Mouse (Mus musculus): ENCODE data around the gene Zcchc10. TPM values are rescaled to one million over a fixed set of nuclear protein-coding genes. Genes with fewer than 3 reads are reported as not detected.

The Zcchc10 gene
- polyA plus RNA-seq (2014; fragmentation: Illumina TruSeq; extraction: RNeasy Lipid Tissue Mini Kit (QIAGEN cat#74804); ENCODE audit: low read depth, low replicate concordance), result 10.5 TPM

DNA sequence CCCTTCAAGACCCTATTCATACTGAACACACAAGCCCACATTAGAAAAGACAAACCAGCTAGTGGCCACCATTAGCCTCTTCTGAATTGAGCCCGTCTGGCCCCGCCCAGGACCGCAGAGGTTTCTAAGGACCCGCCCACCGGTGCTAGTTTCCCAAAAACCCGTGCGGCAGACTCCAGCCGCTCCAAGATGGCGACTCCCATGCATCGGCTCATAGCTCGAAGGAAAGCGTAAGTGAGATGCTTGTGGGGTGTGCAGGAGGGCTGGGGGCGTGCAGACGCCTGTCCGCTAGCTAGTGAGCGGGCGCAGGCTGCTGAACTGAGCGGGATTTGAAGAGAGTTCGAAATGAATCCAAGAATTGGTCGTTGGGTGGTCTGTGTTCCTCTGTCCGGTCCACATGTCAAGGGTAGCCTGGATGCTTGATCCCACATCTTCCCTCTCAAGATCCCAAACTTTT lies at the start of gene Zcchc10:
TSS of gene Zcchc10 (plus strand) at position 168 of the 457 bp plus-strand sequence.

DNA sequence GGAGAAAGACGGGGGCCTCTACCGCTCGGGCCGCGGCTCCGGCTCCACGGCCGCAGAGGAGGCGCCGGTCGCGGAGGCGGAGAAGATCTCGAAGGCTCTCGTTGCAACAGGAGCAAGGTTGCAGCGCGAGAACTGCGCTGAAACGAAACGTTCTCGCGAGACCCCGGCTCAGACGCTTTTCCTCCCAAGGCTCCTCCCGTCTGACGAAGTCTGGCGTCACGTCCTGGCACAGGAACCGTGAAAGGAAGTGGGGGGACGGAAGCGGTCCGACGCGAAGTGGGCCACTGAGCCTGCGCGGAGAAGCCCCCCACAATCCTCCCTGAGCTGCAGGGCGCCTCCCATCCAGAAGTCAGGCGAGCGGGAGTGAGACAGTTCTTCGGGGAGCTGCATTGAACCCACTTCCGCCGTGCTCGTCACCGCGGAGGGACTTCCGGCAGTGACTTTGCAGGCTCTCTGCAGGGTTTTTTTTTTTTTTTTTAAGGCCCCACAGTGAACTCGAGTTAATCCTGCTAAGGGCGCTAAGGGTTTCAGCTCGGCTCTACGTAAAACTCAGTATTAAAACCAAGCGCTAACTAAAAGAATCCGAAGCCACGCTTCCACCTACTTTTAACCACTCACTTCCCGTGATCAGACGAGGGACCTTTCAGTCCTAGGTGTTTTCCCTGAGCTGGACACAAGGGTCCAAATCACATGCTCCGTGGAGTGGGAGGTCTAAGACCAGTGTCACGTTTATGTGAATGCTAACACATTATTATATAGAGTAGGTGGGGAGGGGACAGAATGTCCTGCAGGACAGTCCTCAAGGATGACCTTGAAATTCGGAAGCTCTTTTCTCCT lies 23.9 kb upstream of the Zcchc10 start, which contains the start of gene Hspa4:
TSS of gene Hspa4 (minus strand) at position 128 of the 837 bp plus-strand sequence.

DNA sequence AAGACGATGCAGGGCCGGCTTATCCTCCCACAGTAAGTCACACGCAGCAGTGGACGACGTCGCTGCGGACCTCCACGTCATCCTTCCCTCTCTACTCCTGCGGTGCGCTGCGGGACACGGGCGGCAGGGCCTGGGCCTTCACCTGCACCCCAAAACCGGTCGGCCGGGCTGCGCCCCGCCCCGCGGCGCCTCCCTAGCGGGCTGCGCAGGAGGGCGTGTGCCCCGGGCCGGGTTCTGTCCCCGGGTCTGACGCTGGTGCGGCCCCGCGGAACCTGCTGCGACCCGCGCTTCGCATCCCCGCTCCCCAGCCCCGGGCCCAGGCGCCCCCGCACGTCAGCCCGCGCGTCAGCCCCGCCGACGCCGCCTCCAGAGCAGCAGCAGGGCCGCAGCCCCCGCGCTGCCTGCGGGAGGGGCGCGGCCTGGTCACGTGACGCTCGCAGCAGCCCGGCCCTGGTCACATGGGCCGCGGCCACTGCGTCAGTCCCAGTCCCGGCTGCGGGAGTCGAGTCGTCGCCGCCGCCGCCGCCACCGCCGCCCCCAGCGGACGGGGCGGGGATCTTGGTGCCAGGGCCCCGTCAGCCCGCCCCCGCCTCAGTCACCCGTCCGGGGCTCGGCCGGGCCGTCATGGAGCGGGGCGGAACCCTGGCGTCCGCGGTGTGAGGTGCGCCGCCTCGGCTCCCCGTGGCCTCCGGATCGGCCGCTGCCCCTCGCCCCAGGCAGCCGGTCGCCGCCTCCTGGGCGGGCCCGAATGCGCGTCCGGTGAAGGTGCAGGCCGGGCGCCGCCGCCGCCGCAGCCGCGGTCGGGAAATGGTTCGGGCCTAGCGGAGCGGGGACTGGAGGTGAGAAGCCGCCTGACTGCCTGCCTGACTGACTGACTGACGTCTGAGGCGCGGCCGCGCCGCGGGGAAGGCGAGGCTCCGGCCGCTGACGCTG lies 26.1 kb downstream of the Zcchc10 start, which contains the start of gene Aff4:
TSS of gene Aff4 (plus strand) at position 543 of the 933 bp plus-strand sequence.

Other genes with a start within 250 kb of the Zcchc10 start
- 116 TPM for gene Hspa4, start 24.2 kb upstream of the Zcchc10 start, polyA plus RNA-seq (2014; fragmentation: Illumina TruSeq; extraction: RNeasy Lipid Tissue Mini Kit (QIAGEN cat#74804); ENCODE audit: low read depth, low replicate concordance)
- gene Aff4, start 26.2 kb downstream of the Zcchc10 start, polyA plus RNA-seq (2014; fragmentation: Illumina TruSeq; extraction: RNeasy Lipid Tissue Mini Kit (QIAGEN cat#74804); ENCODE audit: low read depth, low replicate concordance), result 29.2 TPM
- gene Leap2, start 98.5 kb downstream of the Zcchc10 start, polyA plus RNA-seq (2014; fragmentation: Illumina TruSeq; extraction: RNeasy Lipid Tissue Mini Kit (QIAGEN cat#74804); ENCODE audit: low read depth, low replicate concordance), result not detected
- 1,517 TPM for gene Uqcrq, start 106.2 kb downstream of the Zcchc10 start, polyA plus RNA-seq (2014; fragmentation: Illumina TruSeq; extraction: RNeasy Lipid Tissue Mini Kit (QIAGEN cat#74804); ENCODE audit: low read depth, low replicate concordance)
- gene Gdf9, start 106.3 kb downstream of the Zcchc10 start, polyA plus RNA-seq (2014; fragmentation: Illumina TruSeq; extraction: RNeasy Lipid Tissue Mini Kit (QIAGEN cat#74804); ENCODE audit: low read depth, low replicate concordance), result 0.50 TPM
- gene Gm10447, start 132.4 kb downstream of the Zcchc10 start, polyA plus RNA-seq (2014; fragmentation: Illumina TruSeq; extraction: RNeasy Lipid Tissue Mini Kit (QIAGEN cat#74804); ENCODE audit: low read depth, low replicate concordance), result not detected
- gene Shroom1, start 132.5 kb downstream of the Zcchc10 start, polyA plus RNA-seq (2014; fragmentation: Illumina TruSeq; extraction: RNeasy Lipid Tissue Mini Kit (QIAGEN cat#74804); ENCODE audit: low read depth, low replicate concordance), result 0.55 TPM
- gene Gm9837, start 145.8 kb downstream of the Zcchc10 start, polyA plus RNA-seq (2014; fragmentation: Illumina TruSeq; extraction: RNeasy Lipid Tissue Mini Kit (QIAGEN cat#74804); ENCODE audit: low read depth, low replicate concordance), result not detected
- not detected for gene Gm9945, start 155.5 kb downstream of the Zcchc10 start, polyA plus RNA-seq (2014; fragmentation: Illumina TruSeq; extraction: RNeasy Lipid Tissue Mini Kit (QIAGEN cat#74804); ENCODE audit: low read depth, low replicate concordance)
- gene Sowaha, start 155.6 kb downstream of the Zcchc10 start, polyA plus RNA-seq (2014; fragmentation: Illumina TruSeq; extraction: RNeasy Lipid Tissue Mini Kit (QIAGEN cat#74804); ENCODE audit: low read depth, low replicate concordance), result not detected
- 35.5 TPM for gene Sept8, start 194.6 kb downstream of the Zcchc10 start, polyA plus RNA-seq (2014; fragmentation: Illumina TruSeq; extraction: RNeasy Lipid Tissue Mini Kit (QIAGEN cat#74804); ENCODE audit: low read depth, low replicate concordance)
- 10.6 TPM for gene Kif3a, start 242.7 kb downstream of the Zcchc10 start, polyA plus RNA-seq (2014; fragmentation: Illumina TruSeq; extraction: RNeasy Lipid Tissue Mini Kit (QIAGEN cat#74804); ENCODE audit: low read depth, low replicate concordance)